Mouse (Mus musculus): ENCODE data around the gene Olfr190.
"Not testable (repeated sequence)": the region's sequence is repeated elsewhere in the genome, so short reads cannot be mapped to it uniquely, and the experiment has no call there.

- not testable (repeated sequence) for TF ChIP-seq GATA1 (IDR thresholded peaks at IDR 0.05; ENCODE audit: borderline replicate concordance, low read length); FLI1 (IDR thresholded peaks at IDR 0.05; ENCODE audit: low read length)
Measured at GRCm38 (mm10) chr16:59081113-59081512, 3.3 kb upstream of the Olfr190 start.
